Mouse (Mus musculus): ENCODE data around the gene Tgm1.
"Not testable (repeated sequence)": the region's sequence is repeated elsewhere in the genome, so short reads cannot be mapped to it uniquely, and the experiment has no call there.

Tgm1 gene

GRCm38 (mm10) chr14:55713729-55714122, at the start of gene Tgm1:
Tgm1 (minus strand) TSS chr14:55713926.
- in situ Hi-C loops (cut with MboI; ENCODE audit: low pct_unique_long_range_greater_than_20kb in 1 of 2, low sequenced_read_pairs in 2 of 2, unreplicated experiment in 1 of 2) = no loop called here

- in situ Hi-C loops (cut with MboI; ENCODE audit: low pct_unique_long_range_greater_than_20kb in 1 of 2, low sequenced_read_pairs in 2 of 2, unreplicated experiment in 1 of 2) = no loop called here
These were observed 49.4 kb upstream of the Tgm1 start for GRCm38 (mm10) chr14:55763166-55763565.

- in situ Hi-C loops (cut with MboI; ENCODE audit: low pct_unique_long_range_greater_than_20kb in 1 of 2, low sequenced_read_pairs in 2 of 2, unreplicated experiment in 1 of 2) = no loop called here
These were observed 48.5 kb upstream of the Tgm1 start for GRCm38 (mm10) chr14:55762001-55762821.

- in situ Hi-C loops (cut with MboI; ENCODE audit: low pct_unique_long_range_greater_than_20kb in 1 of 2, low sequenced_read_pairs in 2 of 2, unreplicated experiment in 1 of 2) = no loop called here
These were observed 47.4 kb upstream of the Tgm1 start, which contains the start of gene Ltb4r2 for GRCm38 (mm10) chr14:55761163-55761562. Ltb4r2 (plus strand) TSS chr14:55761428.

GRCm38 (mm10) chr14:55760156-55760555, 46.4 kb upstream of the Tgm1 start:
- in situ Hi-C loops (cut with MboI; ENCODE audit: low pct_unique_long_range_greater_than_20kb in 1 of 2, low sequenced_read_pairs in 2 of 2, unreplicated experiment in 1 of 2) = not testable (repeated sequence)

- in situ Hi-C loops (cut with MboI; ENCODE audit: low pct_unique_long_range_greater_than_20kb in 1 of 2, low sequenced_read_pairs in 2 of 2, unreplicated experiment in 1 of 2) = no loop called here
These were observed 44.6 kb upstream of the Tgm1 start, which contains the start of gene Cideb for GRCm38 (mm10) chr14:55758363-55758784. Cideb (minus strand) TSS chr14:55758458.

- in situ Hi-C loops (cut with MboI; ENCODE audit: low pct_unique_long_range_greater_than_20kb in 1 of 2, low sequenced_read_pairs in 2 of 2, unreplicated experiment in 1 of 2) = no loop called here
These were observed 43.8 kb upstream of the Tgm1 start for GRCm38 (mm10) chr14:55757566-55757965.

- in situ Hi-C loops (cut with MboI; ENCODE audit: low pct_unique_long_range_greater_than_20kb in 1 of 2, low sequenced_read_pairs in 2 of 2, unreplicated experiment in 1 of 2) = no loop called here
These were observed 33.5 kb upstream of the Tgm1 start for GRCm38 (mm10) chr14:55747051-55747847.

- in situ Hi-C loops (cut with MboI; ENCODE audit: low pct_unique_long_range_greater_than_20kb in 1 of 2, low sequenced_read_pairs in 2 of 2, unreplicated experiment in 1 of 2) = no loop called here
These were observed 32.1 kb upstream of the Tgm1 start for GRCm38 (mm10) chr14:55745861-55746237.

- in situ Hi-C loops (cut with MboI; ENCODE audit: low pct_unique_long_range_greater_than_20kb in 1 of 2, low sequenced_read_pairs in 2 of 2, unreplicated experiment in 1 of 2) = no loop called here
These were observed 31.6 kb upstream of the Tgm1 start, which contains the start of the genes Dhrs1 and Nop9 for GRCm38 (mm10) chr14:55745180-55745860. Dhrs1 (minus strand) TSS chr14:55745690. Nop9 (plus strand) TSS chr14:55745693.

- in situ Hi-C loops (cut with MboI; ENCODE audit: low pct_unique_long_range_greater_than_20kb in 1 of 2, low sequenced_read_pairs in 2 of 2, unreplicated experiment in 1 of 2) = loop anchor here (5.0 kb wide), 1 partner anchor 61 kb away; the partner anchor contains the start of gene Tinf2 (in 2 of the 2)
These were observed 30.0 kb upstream of the Tgm1 start for GRCm38 (mm10) chr14:55743711-55744110.

GRCm38 (mm10) chr14:55737086-55737687, 23.5 kb upstream of the Tgm1 start:
- in situ Hi-C loops (cut with MboI; ENCODE audit: low pct_unique_long_range_greater_than_20kb in 1 of 2, low sequenced_read_pairs in 2 of 2, unreplicated experiment in 1 of 2) = no loop called here

- in situ Hi-C loops (cut with MboI; ENCODE audit: low pct_unique_long_range_greater_than_20kb in 1 of 2, low sequenced_read_pairs in 2 of 2, unreplicated experiment in 1 of 2) = no loop called here
These were observed 22.0 kb upstream of the Tgm1 start for GRCm38 (mm10) chr14:55735758-55736157.

GRCm38 (mm10) chr14:55735334-55735733, 21.6 kb upstream of the Tgm1 start:
- in situ Hi-C loops (cut with MboI; ENCODE audit: low pct_unique_long_range_greater_than_20kb in 1 of 2, low sequenced_read_pairs in 2 of 2, unreplicated experiment in 1 of 2) = no loop called here

- in situ Hi-C loops (cut with MboI; ENCODE audit: low pct_unique_long_range_greater_than_20kb in 1 of 2, low sequenced_read_pairs in 2 of 2, unreplicated experiment in 1 of 2) = no loop called here
These were observed 21.1 kb upstream of the Tgm1 start for GRCm38 (mm10) chr14:55734869-55735268.

- in situ Hi-C loops (cut with MboI; ENCODE audit: low pct_unique_long_range_greater_than_20kb in 1 of 2, low sequenced_read_pairs in 2 of 2, unreplicated experiment in 1 of 2) = no loop called here
These were observed 20.2 kb upstream of the Tgm1 start for GRCm38 (mm10) chr14:55733889-55734288.

GRCm38 (mm10) chr14:55730531-55731032, 16.9 kb upstream of the Tgm1 start:
- in situ Hi-C loops (cut with MboI; ENCODE audit: low pct_unique_long_range_greater_than_20kb in 1 of 2, low sequenced_read_pairs in 2 of 2, unreplicated experiment in 1 of 2) = no loop called here

- in situ Hi-C loops (cut with MboI; ENCODE audit: low pct_unique_long_range_greater_than_20kb in 1 of 2, low sequenced_read_pairs in 2 of 2, unreplicated experiment in 1 of 2) = no loop called here
These were observed 16.4 kb upstream of the Tgm1 start for GRCm38 (mm10) chr14:55730116-55730515.

Data from mouse embryonic stem cell (cell line).